Mouse (Mus musculus) embryonic fibroblast, embryonic 13.5 days (primary cell): ENCODE data around the gene Surf2.

Source experiments
- CTCF ChIP-seq: IDR thresholded peaks from 2 replicates; pipeline ENCODE4 v1.5.1; 2011; ENCODE audit warnings: mild to moderate bottlenecking, control low read depth, low read length, moderate library complexity, borderline replicate concordance; ENCODE audit not compliant: insufficient read depth
- POLR2A ChIP-seq: IDR thresholded peaks from 2 replicates; pipeline ENCODE4 v1.6.1; 2011; ENCODE audit warnings: low read depth, mild to moderate bottlenecking, control low read depth, low read length, moderate library complexity

DNA sequence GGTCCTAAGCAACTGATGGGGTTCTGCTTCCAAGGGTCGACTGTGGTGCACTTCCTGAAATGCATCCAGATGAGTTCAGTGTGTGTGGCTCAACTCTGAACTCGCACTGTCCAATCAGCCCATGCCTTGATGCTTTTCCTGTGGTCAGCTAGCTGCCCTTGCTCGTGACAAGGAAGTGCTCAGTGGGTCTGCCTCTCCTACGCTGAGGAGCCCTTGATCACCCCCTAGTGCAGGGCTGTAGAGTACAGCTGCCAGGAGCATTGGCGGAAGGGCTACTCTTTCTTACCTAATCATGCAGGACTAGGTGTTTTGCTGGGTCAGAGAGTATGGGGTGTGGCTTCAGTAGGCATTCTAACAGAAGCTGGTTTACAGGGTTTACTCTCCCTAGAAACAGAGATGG lies 25.4 kb downstream of the Surf2 start:
- no peak for TF ChIP-seq CTCF
- TF ChIP-seq POLR2A, result no peak
